In the genomic region with DNA sequence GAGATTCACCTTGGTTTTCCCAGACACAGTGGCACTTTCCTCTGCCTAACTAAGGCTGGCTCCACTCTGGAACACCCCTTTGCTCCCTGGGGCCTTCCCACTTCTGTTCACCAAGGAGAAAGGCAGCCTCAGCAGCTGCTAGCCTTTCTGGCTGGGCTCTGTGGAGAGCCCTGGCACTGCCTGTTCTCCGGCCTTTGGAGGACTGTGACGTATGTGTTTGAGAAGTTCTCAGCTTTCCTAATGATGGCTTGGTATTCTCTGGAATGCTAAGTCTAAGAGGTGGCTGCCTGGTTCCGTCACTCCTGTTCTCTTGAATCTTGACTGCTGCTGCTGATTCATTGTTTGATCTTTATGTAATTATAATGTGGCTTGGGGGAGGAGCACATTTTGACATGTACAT, we compare ENCODE assay signal across 21 mouse cellular contexts. TPM values are rescaled to one million over a fixed set of nuclear protein-coding genes. Genes with fewer than 3 reads are reported as not detected.
A peak's percentile ranks its signal among the peaks of the same experiment; 100 is the strongest.
DNase-seq lines count a peak whose midpoint lies in the region; ATAC-seq and TF ChIP-seq lines count a peak whose summit lies in the region.
"Had no signal": no experiment of that assay in that cellular context is flagged by ENCODE, and none has a peak within 500 bp of the region (broad histone marks: within the 10 kb centered on the region; RNA-seq: fewer than 3 reads in every experiment).

No protein-coding gene starts in this region.

- DNase-seq in forebrain, embryonic 14.5 days (ENCODE audit: low spot score): peak; percentile 15
- DNase-seq in right cerebral cortex, adult 18-20 months: peak; percentile 1
- DNase-seq in right cerebral cortex, postnatal 36 days (ENCODE audit: low spot score in 2 of 2): no peak
- DNase-seq in lung, embryonic 14.5 days: peak; percentile 73
- peak; percentile 14 for DNase-seq in stomach, postnatal 0 days (ENCODE audit: low spot score)
- DNase-seq in gastrocnemius, adult 2 months: no peak
- DNase-seq: cerebellum, adult 9-10 months; heart, adult 2 months; heart, postnatal 36 days; thymus, adult 2 months had no signal

- H3K36me3 ChIP-seq in forebrain, embryonic 14.5 days (ENCODE audit: control insufficient read depth, insufficient read depth, low read length): no peaks in the 10 kb centered on the region
- H3K36me3 ChIP-seq in forebrain, embryonic 15.5 days: no peaks in the 10 kb centered on the region
- no peaks in the 10 kb centered on the region for H3K36me3 ChIP-seq in lung, embryonic 14.5 days (ENCODE audit: insufficient read depth)
- H3K36me3 ChIP-seq in stomach, postnatal 0 days (ENCODE audit: control insufficient read depth, insufficient read depth, low read length): no peaks in the 10 kb centered on the region
- H3K36me3 ChIP-seq in liver, embryonic 12.5 days: no peaks in the 10 kb centered on the region
- H3K36me3 ChIP-seq: embryonic facial prominence, embryonic 12.5 days; limb, embryonic 15.5 days had no signal

- H3K4me2 ChIP-seq in forebrain, embryonic 14.5 days (ENCODE audit: low read length): no peak overlapping the region
- H3K4me2 ChIP-seq in forebrain, embryonic 15.5 days (replicated peaks): no peak overlapping the region
- no peak overlapping the region for H3K4me2 ChIP-seq in lung, embryonic 14.5 days
- H3K4me2 ChIP-seq in stomach, postnatal 0 days (replicated peaks; ENCODE audit: low read depth): no peak overlapping the region
- H3K4me2 ChIP-seq in liver, embryonic 12.5 days: no peak overlapping the region
- H3K4me2 ChIP-seq: embryonic facial prominence, embryonic 12.5 days; limb, embryonic 15.5 days had no signal

- H3K27ac ChIP-seq in forebrain, embryonic 14.5 days (ENCODE audit: low read depth, low read length): no peak overlapping the region
- H3K27ac ChIP-seq in forebrain, embryonic 15.5 days (replicated peaks): no peak overlapping the region
- no peak overlapping the region for H3K27ac ChIP-seq in lung, embryonic 14.5 days (ENCODE audit: low read depth)
- no peak overlapping the region for H3K27ac ChIP-seq in stomach, postnatal 0 days (replicated peaks)
- H3K27ac ChIP-seq in liver, embryonic 12.5 days: no peak overlapping the region
- H3K27ac ChIP-seq in gastrocnemius, adult 2 months: no peak overlapping the region
- H3K27ac ChIP-seq: embryonic facial prominence, embryonic 12.5 days; heart, adult 2 months; kidney, postnatal 0 days; limb, embryonic 15.5 days had no signal

- 32% methylated on average over 3 of the region's 3 CpGs for WGBS in forebrain, embryonic 14.5 days
- WGBS in forebrain, embryonic 15.5 days: 34% methylated on average over 3 of the region's 3 CpGs
- 19% methylated on average over 3 of the region's 3 CpGs for WGBS in lung, embryonic 14.5 days
- 28% methylated on average over 3 of the region's 3 CpGs for WGBS in stomach, postnatal 0 days
- 70% methylated on average over 3 of the region's 3 CpGs for WGBS in liver, embryonic 12.5 days (ENCODE audit: insufficient replicate concordance)

- H3K27me3 ChIP-seq in forebrain, embryonic 14.5 days (replicated peaks; ENCODE audit: control insufficient read depth, insufficient read depth, low read length): no peaks in the 10 kb centered on the region
- H3K27me3 ChIP-seq in forebrain, embryonic 15.5 days: no peaks in the 10 kb centered on the region
- H3K27me3 ChIP-seq in lung, embryonic 14.5 days (ENCODE audit: insufficient read depth, low read length): no peaks in the 10 kb centered on the region
- no peaks in the 10 kb centered on the region for H3K27me3 ChIP-seq in stomach, postnatal 0 days (ENCODE audit: control insufficient read depth, insufficient read depth, low read length)
- H3K27me3 ChIP-seq in liver, embryonic 12.5 days (replicated peaks): no peaks in the 10 kb centered on the region
- H3K27me3 ChIP-seq: embryonic facial prominence, embryonic 12.5 days; limb, embryonic 15.5 days; megakaryocyte, embryonic 14.5 days had no signal

- no peaks in the 10 kb centered on the region for H3K9me3 ChIP-seq in forebrain, embryonic 14.5 days (replicated peaks; ENCODE audit: control insufficient read depth, low read length)
- no peaks in the 10 kb centered on the region for H3K9me3 ChIP-seq in forebrain, embryonic 15.5 days
- no peaks in the 10 kb centered on the region for H3K9me3 ChIP-seq in lung, embryonic 14.5 days (ENCODE audit: low read depth, low read length)
- H3K9me3 ChIP-seq in stomach, postnatal 0 days (ENCODE audit: control insufficient read depth, low read length): no peaks in the 10 kb centered on the region
- no peaks in the 10 kb centered on the region for H3K9me3 ChIP-seq in liver, embryonic 12.5 days (replicated peaks)
- H3K9me3 ChIP-seq: embryonic facial prominence, embryonic 12.5 days; limb, embryonic 15.5 days; megakaryocyte, embryonic 14.5 days had no signal

- no peak for TF ChIP-seq EP300 in stomach, postnatal 0 days (optimal IDR thresholded peaks at IDR 0.05)

- intact Hi-C loops in gastrocnemius, adult 2 months (cut with DNase I): no loop called here

- H3K4me1 ChIP-seq in forebrain, embryonic 14.5 days (ENCODE audit: control insufficient read depth, insufficient read depth, low read length): no peaks in the 10 kb centered on the region
- no peaks in the 10 kb centered on the region for H3K4me1 ChIP-seq in forebrain, embryonic 15.5 days
- no peaks in the 10 kb centered on the region for H3K4me1 ChIP-seq in lung, embryonic 14.5 days (ENCODE audit: insufficient read depth)
- H3K4me1 ChIP-seq in stomach, postnatal 0 days (replicated peaks; ENCODE audit: control insufficient read depth, insufficient read depth): no peaks in the 10 kb centered on the region
- H3K4me1 ChIP-seq in liver, embryonic 12.5 days: no peaks in the 10 kb centered on the region
- H3K4me1 ChIP-seq: embryonic facial prominence, embryonic 12.5 days; limb, embryonic 15.5 days; megakaryocyte, embryonic 14.5 days had no signal

- H3K9ac ChIP-seq in forebrain, embryonic 14.5 days (ENCODE audit: low read length): no peak overlapping the region
- H3K9ac ChIP-seq in forebrain, embryonic 15.5 days (replicated peaks): no peak overlapping the region
- H3K9ac ChIP-seq in lung, embryonic 14.5 days: no peak overlapping the region
- H3K9ac ChIP-seq in stomach, postnatal 0 days (ENCODE audit: low read length): no peak overlapping the region
- no peak overlapping the region for H3K9ac ChIP-seq in liver, embryonic 12.5 days
- H3K9ac ChIP-seq: embryonic facial prominence, embryonic 12.5 days; limb, embryonic 15.5 days had no signal

- no peak overlapping the region for H3K4me3 ChIP-seq in forebrain, embryonic 14.5 days (ENCODE audit: low read depth, low read length)
- no peak overlapping the region for H3K4me3 ChIP-seq in forebrain, embryonic 15.5 days
- no peak overlapping the region for H3K4me3 ChIP-seq in lung, embryonic 14.5 days (ENCODE audit: low read depth, low read length)
- no peak overlapping the region for H3K4me3 ChIP-seq in stomach, postnatal 0 days (ENCODE audit: low read depth, low read length)
- H3K4me3 ChIP-seq in liver, embryonic 12.5 days: no peak overlapping the region
- no peak overlapping the region for H3K4me3 ChIP-seq in gastrocnemius, adult 2 months
- H3K4me3 ChIP-seq: embryonic facial prominence, embryonic 12.5 days; heart, adult 2 months; limb, embryonic 15.5 days; megakaryocyte, embryonic 14.5 days; myocyte had no signal

- TF ChIP-seq CTCF in lung, embryonic 14.5 days (IDR thresholded peaks at IDR 0.05; ENCODE audit: low read depth): no peak
- TF ChIP-seq CTCF in stomach, postnatal 0 days (IDR thresholded peaks at IDR 0.05; ENCODE audit: low read depth): no peak
- TF ChIP-seq CTCF in gastrocnemius, adult 2 months (IDR thresholded peaks at IDR 0.05): no peak

- ATAC-seq in forebrain, embryonic 14.5 days: no peak
- no peak for ATAC-seq in forebrain, embryonic 15.5 days (replicated peaks)
- ATAC-seq in lung, embryonic 14.5 days (ENCODE audit: insufficient read depth): peak; percentile 80; the same call in 1 of the 2 replicates
- ATAC-seq in stomach, postnatal 0 days (ENCODE audit: low FRiP score, low TSS enrichment): peak; percentile 59; the same call in 1 of the 2 replicates
- no peak for ATAC-seq in liver, embryonic 12.5 days

RNA-seq across cellular contexts. Expression of a gene that starts 27.3 kb away (rescaled TPM):
- polyA plus RNA-seq in forebrain, embryonic 14.5 days (2014; fragmentation: Nextera tagmentation; extraction: Ambion mirVana): not detected in 2 replicates
- not detected in 2 replicates for polyA plus RNA-seq in forebrain, embryonic 15.5 days (2015; fragmentation: Nextera tagmentation; extraction: Ambion mirVana)
- not detected in 2 replicates for polyA plus RNA-seq in lung, embryonic 14.5 days (2014; fragmentation: Nextera tagmentation; extraction: Ambion mirVana)
- not detected in 2 replicates for polyA plus RNA-seq in stomach, postnatal 0 days (2015; fragmentation: Nextera tagmentation; extraction: Ambion mirVana)
- not detected in 2 replicates for polyA plus RNA-seq in liver, embryonic 12.5 days (2016; fragmentation: Nextera tagmentation; extraction: Ambion mirVana)
- not detected for total RNA-seq in gastrocnemius, adult 2 months (2021)
- total RNA-seq: heart, adult 2 months; heart, postnatal 36 days; layer of hippocampus, postnatal 25 days; MEL had no signal
- polyA plus RNA-seq: embryonic facial prominence, embryonic 12.5 days; heart, adult 2 months; intestine, embryonic 14.5 days; kidney, postnatal 0 days; limb, embryonic 15.5 days; myocyte; spleen, adult 2 months; thymus, adult 2 months had no signal

RNA-seq across cellular contexts. Expression of a gene that starts 38.0 kb away (rescaled TPM):
- polyA plus RNA-seq in forebrain, embryonic 14.5 days (2014; fragmentation: Nextera tagmentation; extraction: Ambion mirVana): 1,225 and 1,554 TPM in 2 replicates
- polyA plus RNA-seq in forebrain, embryonic 15.5 days (2015; fragmentation: Nextera tagmentation; extraction: Ambion mirVana): 1,140 and 1,234 TPM in 2 replicates
- polyA plus RNA-seq in lung, embryonic 14.5 days (2014; fragmentation: Nextera tagmentation; extraction: Ambion mirVana): 1,954 and 2,151 TPM in 2 replicates
- polyA plus RNA-seq in stomach, postnatal 0 days (2015; fragmentation: Nextera tagmentation; extraction: Ambion mirVana): 2,096 and 2,231 TPM in 2 replicates
- 1,480 and 1,497 TPM in 2 replicates for polyA plus RNA-seq in liver, embryonic 12.5 days (2016; fragmentation: Nextera tagmentation; extraction: Ambion mirVana)
- 100 to 1,000 TPM; 527 to 602 TPM for total RNA-seq in gastrocnemius, adult 2 months (2021)

Comparison
In these comparisons a context has a peak if more than half of its experiments do, and no peak if none do; other contexts are left out.
1. DNase-seq: peak in forebrain, embryonic 14.5 days (single experiment), right cerebral cortex, adult 18-20 months (single experiment), lung, embryonic 14.5 days (single experiment) and stomach, postnatal 0 days (single experiment); none in right cerebral cortex, postnatal 36 days (0 of 2) and gastrocnemius, adult 2 months (single experiment).
2. ATAC-seq: peak in lung, embryonic 14.5 days (single experiment) and stomach, postnatal 0 days (single experiment); none in forebrain, embryonic 14.5 days (single experiment), forebrain, embryonic 15.5 days (single experiment) and liver, embryonic 12.5 days (single experiment).